Mouse (Mus musculus): Measurements from ENCODE around the gene Gm19965. TPM values are rescaled to one million over a fixed set of nuclear protein-coding genes. Genes with fewer than 3 reads are reported as not detected.

The Gm19965 gene
- polyA plus RNA-seq (2012; rRNA removed) = not detected in 2 replicates

DNA sequence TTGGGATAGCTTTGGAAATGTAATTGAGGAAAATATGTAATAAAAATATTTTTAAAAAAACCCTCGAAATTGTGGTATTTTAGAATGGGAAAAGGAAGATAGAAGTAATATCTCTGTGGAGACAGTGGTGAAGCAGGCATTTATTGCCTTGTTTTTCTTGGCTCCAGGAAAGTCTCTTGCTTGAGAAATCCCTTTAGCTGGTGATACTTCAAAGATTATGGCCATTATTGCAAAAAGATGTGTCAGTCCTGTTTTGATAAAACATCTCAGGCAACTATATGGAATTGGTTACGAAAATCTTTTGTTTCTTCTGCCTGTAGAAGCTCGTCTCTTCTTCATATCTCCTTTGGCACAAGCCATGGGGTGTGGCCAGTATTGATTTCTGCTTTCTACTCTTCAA is at the start of gene Gm19965:
TSS of gene Gm19965 (plus strand) at position 301 of the 400 bp plus-strand sequence.
- DNase-seq (ENCODE audit: low spot score) = no peak

GRCm38 (mm10) chr1:116782471-116782989 is 20.3 kb upstream of the Gm19965 start:
- DNase-seq (ENCODE audit: low spot score) = no peak
